Mouse (Mus musculus) intestine, postnatal 0 days (tissue): Measurements from ENCODE around the gene Abhd12b. TPM values are rescaled to one million over a fixed set of nuclear protein-coding genes. Genes with fewer than 3 reads are reported as not detected.

Experiments used
- ATAC-seq: fragments of 200-750 bp; cut with Nextera tagmentation; 2 replicates; pipeline ENCODE4 v1.8.0; 2017; ENCODE audit warnings: mild to moderate bottlenecking, moderate TSS enrichment, moderate library complexity
- H3K27ac ChIP-seq: fragments of 300-500 bp; sonication (generic); 2 replicates; pipeline ENCODE4 v1.5.1; 2014; ENCODE audit warnings: mild to moderate bottlenecking, low read depth, low read length, moderate library complexity
- H3K27me3 ChIP-seq: fragments of 300-500 bp; sonication (generic); replicated peaks from 2 replicates; pipeline ENCODE4 v1.6.1; 2014; ENCODE audit warnings: low read length, mixed read lengths; ENCODE audit not compliant: control insufficient read depth, insufficient read depth
- H3K36me3 ChIP-seq: fragments of 300-500 bp; sonication (generic); 2 replicates; pipeline ENCODE4 v1.6.1; 2014; ENCODE audit warnings: mild to moderate bottlenecking, moderate library complexity; ENCODE audit not compliant: control insufficient read depth, insufficient read depth
- H3K4me1 ChIP-seq: fragments of 300-500 bp; sonication (generic); replicated peaks from 2 replicates; pipeline ENCODE4 v1.6.1; 2014; ENCODE audit warnings: antibody characterized with exemption, low read length, mixed read lengths; ENCODE audit not compliant: control insufficient read depth, insufficient read depth
- H3K4me2 ChIP-seq: fragments of 300-500 bp; sonication (generic); replicated peaks from 2 replicates; pipeline ENCODE4 v1.6.1; 2014; ENCODE audit warnings: low read depth, mild to moderate bottlenecking, moderate library complexity
- H3K4me3 ChIP-seq: fragments of 300-500 bp; sonication (generic); 2 replicates; pipeline ENCODE4 v1.5.1; 2014; ENCODE audit warnings: low read depth, low read length
- H3K9ac ChIP-seq: fragments of 300-500 bp; sonication (generic); 2 replicates; pipeline ENCODE4 v1.6.1; 2014; ENCODE audit warnings: mild to moderate bottlenecking, low read depth, low read length
- H3K9me3 ChIP-seq: fragments of 300-500 bp; sonication (generic); 2 replicates; pipeline ENCODE4 v1.6.1; 2016; ENCODE audit warnings: mixed run types; ENCODE audit not compliant: control insufficient read depth
- CTCF ChIP-seq: sonication (generic); IDR thresholded peaks from 2 replicates; pipeline ENCODE4 v1.5.1; 2016; ENCODE audit warnings: low read depth, mild to moderate bottlenecking, control low read depth, antibody characterized with exemption, moderate library complexity
- WGBS: fragments of 180-500 bp; shearing (Covaris S2); extraction: QIAGEN DNeasy Blood & Tissue Kit; methylation state at CpG from one replicate; pipeline ENCODE4 v1.1.7; 2014; 5-methylcytosine and 5-hydroxymethylcytosine counted together
- polyA plus RNA-seq: library from polyadenylated mRNA; unstranded; fragments of >200 nt; fragmentation: Nextera tagmentation; extraction: Ambion mirVana; gene quantifications from 2 replicates; pipeline ENCODE4 v1.2.1, GENCODE M21; 2015

The Abhd12b gene
- polyA plus RNA-seq, 1 experiment from 2014 or later, result not detected

DNA sequence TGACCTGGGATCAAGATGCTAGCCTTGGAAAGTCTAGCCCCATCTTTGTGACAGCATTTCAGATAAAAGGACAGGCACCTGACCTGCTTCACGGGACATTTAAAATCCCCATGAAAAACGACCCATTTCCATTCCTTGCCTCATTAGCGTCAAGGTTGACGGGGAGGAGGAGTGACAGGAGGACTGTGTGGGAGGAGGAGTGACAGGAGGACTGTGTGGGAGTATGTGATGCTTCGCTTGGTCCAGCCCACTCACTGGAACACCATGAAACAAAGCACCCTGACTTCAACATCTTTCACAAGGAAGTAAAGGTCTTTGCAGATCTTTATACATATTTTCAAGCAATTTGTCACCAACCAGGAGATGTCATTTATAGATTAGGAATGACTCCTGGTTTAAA is 54.3 kb downstream of the Abhd12b start:
- H3K4me1 ChIP-seq, result no peaks in the 10 kb centered on the region
- no peak overlapping the region for H3K27ac ChIP-seq
- 70% methylated on average over 5 of the region's 5 CpGs for WGBS
- no peak for TF ChIP-seq CTCF
- no peaks in the 10 kb centered on the region for H3K27me3 ChIP-seq
- no peak overlapping the region for H3K9ac ChIP-seq
- H3K36me3 ChIP-seq, result 0 out of 2 replicates have a peak, but pooled peaks cover 6% of the 10 kb centered on the region
- H3K4me3 ChIP-seq, result no peak overlapping the region
- no peaks in the 10 kb centered on the region for H3K9me3 ChIP-seq
- no peak overlapping the region for H3K4me2 ChIP-seq
- no peak for ATAC-seq

- no peaks in the 10 kb centered on the region for H3K36me3 ChIP-seq
- H3K27me3 ChIP-seq, result no peaks in the 10 kb centered on the region
- H3K4me1 ChIP-seq, result no peaks in the 10 kb centered on the region
- no peaks in the 10 kb centered on the region for H3K9me3 ChIP-seq
- H3K4me3 ChIP-seq, result no peak overlapping the region
- no peak for ATAC-seq
- no peak overlapping the region for H3K27ac ChIP-seq
- 87% methylated on average over 4 of the region's 4 CpGs for WGBS
- no peak overlapping the region for H3K4me2 ChIP-seq
- H3K9ac ChIP-seq, result no peak overlapping the region
- no peak for TF ChIP-seq CTCF
Measured at GRCm38 (mm10) chr12:70212501-70212900, 58.6 kb downstream of the Abhd12b start.

DNA sequence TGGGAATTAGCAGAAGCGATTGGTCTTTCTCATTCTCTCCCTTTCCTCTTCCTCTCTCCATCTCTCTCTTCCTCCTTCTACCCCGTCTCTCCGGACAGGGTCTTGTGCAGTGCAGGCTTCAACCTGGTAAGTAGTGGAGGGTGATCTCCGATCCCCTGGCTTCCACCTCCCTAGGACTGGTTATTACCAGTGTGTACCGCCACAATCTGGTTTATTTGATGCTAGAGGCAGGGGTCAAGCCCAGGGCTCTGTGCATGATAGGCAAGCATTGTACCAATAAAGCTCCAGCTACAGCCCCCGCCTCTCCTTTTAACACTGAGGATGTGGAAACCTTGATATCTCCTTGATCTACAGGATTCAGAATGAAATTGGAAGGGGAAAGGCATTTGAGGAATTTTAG is 59.7 kb downstream of the Abhd12b start:
- WGBS, result 88% methylated on average over 6 of the region's 6 CpGs
- Histone ChIP-seq H3K27me3 (no peaks in the 10 kb centered on the region), H3K4me3 (no peak overlapping the region), H3K4me1 (no peaks in the 10 kb centered on the region), H3K4me2 (no peak overlapping the region), H3K36me3 (no peaks in the 10 kb centered on the region), H3K9me3 (no peaks in the 10 kb centered on the region), H3K9ac (no peak overlapping the region), H3K27ac (no peak overlapping the region)
- TF ChIP-seq CTCF, result no peak
- no peak for ATAC-seq

- H3K27ac ChIP-seq, result no peak overlapping the region
- no peak overlapping the region for H3K9ac ChIP-seq
- no peak for TF ChIP-seq CTCF
- H3K9me3 ChIP-seq, result no peaks in the 10 kb centered on the region
- H3K4me1 ChIP-seq, result no peaks in the 10 kb centered on the region
- ATAC-seq, result no peak
- H3K36me3 ChIP-seq, result no peaks in the 10 kb centered on the region
- H3K4me2 ChIP-seq, result no peak overlapping the region
- WGBS, result 84% methylated on average over 8 of the region's 8 CpGs
- no peak overlapping the region for H3K4me3 ChIP-seq
- H3K27me3 ChIP-seq, result no peaks in the 10 kb centered on the region
Measured at GRCm38 (mm10) chr12:70214281-70214680, 60.3 kb downstream of the Abhd12b start.

DNA sequence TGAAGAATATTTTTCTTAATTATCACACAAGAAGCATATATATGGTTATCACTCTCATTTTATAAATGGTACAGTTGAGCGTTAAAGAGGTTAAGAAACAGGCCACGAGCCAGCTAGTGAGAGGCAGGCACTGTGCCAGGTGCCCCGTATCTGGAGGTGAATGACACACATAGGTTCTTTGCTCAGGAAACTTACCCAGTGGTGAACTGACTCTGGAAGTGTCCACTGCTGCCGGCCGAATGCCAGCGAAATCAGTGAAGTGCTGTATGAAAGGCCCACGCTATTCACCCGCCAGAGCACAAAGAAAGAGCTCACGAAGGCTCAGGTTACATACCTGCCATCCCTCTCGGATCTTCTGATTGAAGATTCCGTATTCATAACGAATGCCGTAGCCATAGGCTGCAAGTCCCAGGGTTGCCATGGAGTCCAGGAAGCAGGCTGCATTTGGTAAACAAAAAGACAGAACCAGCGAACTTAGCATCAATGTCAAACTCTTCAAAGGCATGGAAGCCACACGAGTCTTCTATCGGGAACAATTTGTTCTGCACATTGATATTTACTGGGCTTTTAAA is 62.4 kb downstream of the Abhd12b start:
- no peaks in the 10 kb centered on the region for H3K9me3 ChIP-seq
- no peak overlapping the region for H3K9ac ChIP-seq
- no peak for TF ChIP-seq CTCF
- no peaks in the 10 kb centered on the region for H3K27me3 ChIP-seq
- no peaks in the 10 kb centered on the region for H3K4me1 ChIP-seq
- no peak overlapping the region for H3K27ac ChIP-seq
- ATAC-seq, result no peak
- H3K4me3 ChIP-seq, result no peak overlapping the region
- no peak overlapping the region for H3K4me2 ChIP-seq
- 75% methylated on average over 16 of the region's 16 CpGs for WGBS
- H3K36me3 ChIP-seq, result no peaks in the 10 kb centered on the region; the same call in 1 of the 2 replicates

DNA sequence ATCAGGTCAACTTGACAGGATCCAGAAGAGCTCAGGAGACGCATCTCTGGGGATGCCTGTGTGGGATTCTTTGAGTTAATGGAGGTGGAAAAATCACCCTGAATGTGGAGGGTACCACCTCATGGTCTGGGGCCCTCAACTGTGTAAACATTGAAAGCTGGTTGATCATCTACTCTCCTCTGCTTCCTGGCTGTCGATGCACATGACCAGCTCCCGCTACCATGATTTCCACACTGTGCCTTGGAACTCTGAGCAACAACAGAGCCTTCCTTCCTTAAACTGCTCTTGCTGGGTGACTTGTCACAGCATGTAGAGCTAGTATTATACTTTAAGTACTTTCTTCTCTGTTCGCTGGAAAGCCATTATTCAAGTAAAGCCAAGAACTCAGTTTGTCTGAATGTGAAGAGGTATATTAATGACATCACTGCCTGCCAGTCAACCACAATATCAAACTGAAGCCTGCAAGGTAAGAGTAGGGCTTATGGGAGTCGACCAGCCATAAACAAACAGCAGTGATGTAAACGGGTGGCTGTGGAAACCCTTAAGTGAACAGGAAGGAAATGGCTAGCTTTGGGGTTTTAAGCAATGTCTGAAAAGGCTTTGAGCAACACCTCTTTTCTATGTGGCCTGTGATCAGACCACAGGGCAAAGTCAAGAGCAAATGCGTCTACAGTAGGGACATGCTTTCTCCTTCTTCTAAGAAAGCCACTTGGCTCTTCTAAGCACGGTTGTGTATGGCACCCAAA is 65.0 kb downstream of the Abhd12b start:
- Histone ChIP-seq H3K36me3 (no peaks in the 10 kb centered on the region; the same call in 1 of the 2 replicates), H3K4me2 (no peak overlapping the region), H3K4me3 (no peak overlapping the region), H3K27ac (no peak overlapping the region), H3K9ac (no peak overlapping the region), H3K4me1 (no peaks in the 10 kb centered on the region), H3K9me3 (no peaks in the 10 kb centered on the region), H3K27me3 (no peaks in the 10 kb centered on the region)
- no peak for TF ChIP-seq CTCF
- ATAC-seq, result no peak
- 63% methylated on average over 8 of the region's 8 CpGs for WGBS
